Mouse (Mus musculus): ENCODE results near the gene Cacna1h. TPM values are rescaled to one million over a fixed set of nuclear protein-coding genes. Genes with fewer than 3 reads are reported as not detected.

Gene Cacna1h
- polyA plus RNA-seq, 1 experiment from 2014 or later = 3.6 TPM

DNA sequence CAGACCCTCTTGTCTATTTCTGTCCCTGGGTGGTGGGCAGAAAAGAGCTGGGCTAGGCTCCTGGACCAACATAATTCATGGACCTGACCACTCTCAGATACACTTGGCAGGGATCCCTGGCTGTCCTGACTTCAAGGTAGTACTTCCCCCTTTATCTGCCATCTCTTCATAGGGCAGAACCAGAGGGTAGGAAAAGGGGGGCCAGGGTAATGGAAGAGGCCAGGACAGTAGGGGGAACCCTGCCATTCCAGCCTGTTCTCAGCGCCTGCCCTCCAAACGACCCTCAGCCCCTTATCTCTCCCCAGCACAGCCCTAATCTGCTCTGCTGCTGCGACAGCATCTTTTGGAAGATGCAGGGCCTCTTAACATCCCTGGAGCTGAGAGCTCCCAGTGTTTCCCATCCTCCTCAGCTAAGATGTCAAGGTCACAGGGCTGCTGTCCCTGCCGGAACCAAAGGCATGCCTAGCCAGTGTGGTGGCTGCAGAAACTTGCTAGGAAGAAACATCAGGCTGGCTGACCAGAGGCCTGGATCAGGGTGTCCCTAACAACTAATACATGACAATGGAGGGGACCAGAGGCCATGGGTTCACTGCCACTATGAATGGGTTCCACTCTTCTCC, 29.9 kb upstream of the Cacna1h start:
- Histone ChIP-seq H3K36me3 (ENCODE audit: insufficient read depth) (no peaks in the 10 kb centered on the region), H3K4me2 (no peak overlapping the region), H3K4me1 (ENCODE audit: insufficient read depth) (no peaks in the 10 kb centered on the region), H3K27me3 (ENCODE audit: insufficient read depth, low read length) (no peaks in the 10 kb centered on the region), H3K27ac (ENCODE audit: low read depth) (no peak overlapping the region; the same call in 1 of the 2 replicates), H3K4me3 (ENCODE audit: low read depth, low read length) (no peak overlapping the region), H3K9me3 (ENCODE audit: low read depth, low read length) (no peaks in the 10 kb centered on the region), H3K9ac (no peak overlapping the region; the same call in 1 of the 2 replicates)
- no peak for ATAC-seq (ENCODE audit: insufficient read depth)
- DNase-seq = no peak
- TF ChIP-seq CTCF (IDR thresholded peaks at IDR 0.05; ENCODE audit: low read depth) = no peak
- WGBS = 20% methylated on average over 4 of the region's 4 CpGs

DNA sequence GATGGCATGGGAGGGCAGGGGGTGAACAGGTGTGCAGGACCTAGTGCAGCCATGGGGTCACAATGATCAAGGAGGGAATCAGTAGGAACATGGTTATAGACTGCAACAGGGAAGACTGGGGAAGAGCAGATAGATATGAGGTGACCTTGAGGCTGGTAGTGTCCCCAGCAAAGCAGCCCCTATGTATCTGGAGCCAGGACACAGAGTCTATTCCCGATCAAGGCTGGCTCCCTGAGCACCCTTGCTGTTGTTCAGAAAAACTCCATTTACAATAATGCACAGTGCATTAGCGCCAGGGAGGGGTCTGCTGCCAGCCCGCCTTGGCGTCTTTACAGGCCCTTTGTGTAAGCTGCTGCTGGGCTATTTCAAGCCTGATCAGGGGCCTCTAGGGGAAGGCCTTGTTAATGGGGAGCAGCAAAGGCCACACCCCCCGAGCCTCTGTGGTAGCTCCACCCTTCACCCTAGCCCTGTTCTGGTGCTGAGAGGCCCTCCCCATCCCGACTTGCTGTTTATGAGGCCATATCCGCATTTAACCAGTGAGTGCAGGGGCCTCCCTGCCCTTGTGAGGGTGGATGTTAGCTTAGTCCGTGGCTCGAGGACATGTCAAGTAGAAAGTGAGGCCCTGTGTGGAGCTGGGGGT, 28.8 kb upstream of the Cacna1h start:
- no peak for TF ChIP-seq CTCF (IDR thresholded peaks at IDR 0.05; ENCODE audit: low read depth)
- peak; percentile 78; the same call in 1 of the 2 replicates for ATAC-seq (ENCODE audit: insufficient read depth)
- no peaks in the 10 kb centered on the region for H3K4me1 ChIP-seq (ENCODE audit: insufficient read depth)
- no peaks in the 10 kb centered on the region for H3K9me3 ChIP-seq (ENCODE audit: low read depth, low read length)
- no peaks in the 10 kb centered on the region for H3K27me3 ChIP-seq (ENCODE audit: insufficient read depth, low read length)
- WGBS = 21% methylated on average over 9 of the region's 9 CpGs
- peak; percentile 52 for DNase-seq
- no peak overlapping the region for H3K4me2 ChIP-seq
- H3K36me3 ChIP-seq (ENCODE audit: insufficient read depth) = no peaks in the 10 kb centered on the region
- H3K4me3 ChIP-seq (ENCODE audit: low read depth, low read length) = no peak overlapping the region
- no peak overlapping the region for H3K9ac ChIP-seq
- peak overlapping the region; percentile 37; the same call in 1 of the 2 replicates for H3K27ac ChIP-seq (ENCODE audit: low read depth)

DNA sequence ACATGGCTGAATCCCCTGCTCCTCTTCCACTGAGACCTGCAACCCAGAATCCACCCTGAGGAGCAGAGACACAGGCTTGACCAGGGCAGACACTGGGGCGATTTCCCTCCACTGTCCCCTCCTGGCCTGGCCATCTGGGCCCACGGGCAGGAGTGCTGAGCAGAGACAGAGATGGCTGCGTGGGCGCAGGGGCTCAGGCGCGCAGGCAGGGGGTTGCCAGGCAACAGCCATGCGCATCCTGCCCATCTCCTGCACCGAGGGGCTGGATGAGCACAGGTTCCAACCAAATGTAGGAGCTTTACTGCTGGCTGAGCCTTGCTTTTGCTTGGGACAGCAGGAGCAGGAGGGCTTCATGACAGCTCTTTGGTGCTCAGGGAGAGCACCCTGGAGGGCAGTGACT, 23.0 kb upstream of the Cacna1h start:
- Histone ChIP-seq H3K9me3 (ENCODE audit: low read depth, low read length) (no peaks in the 10 kb centered on the region), H3K4me2 (no peak overlapping the region), H3K4me3 (ENCODE audit: low read depth, low read length) (no peak overlapping the region), H3K9ac (no peak overlapping the region), H3K27me3 (ENCODE audit: insufficient read depth, low read length) (no peaks in the 10 kb centered on the region), H3K27ac (ENCODE audit: low read depth) (no peak overlapping the region), H3K36me3 (ENCODE audit: insufficient read depth) (no peaks in the 10 kb centered on the region), H3K4me1 (ENCODE audit: insufficient read depth) (no peaks in the 10 kb centered on the region)
- DNase-seq (no peak), ATAC-seq (ENCODE audit: insufficient read depth) (no peak)
- no peak for TF ChIP-seq CTCF (IDR thresholded peaks at IDR 0.05; ENCODE audit: low read depth)
- 45% methylated on average over 8 of the region's 8 CpGs for WGBS

DNA sequence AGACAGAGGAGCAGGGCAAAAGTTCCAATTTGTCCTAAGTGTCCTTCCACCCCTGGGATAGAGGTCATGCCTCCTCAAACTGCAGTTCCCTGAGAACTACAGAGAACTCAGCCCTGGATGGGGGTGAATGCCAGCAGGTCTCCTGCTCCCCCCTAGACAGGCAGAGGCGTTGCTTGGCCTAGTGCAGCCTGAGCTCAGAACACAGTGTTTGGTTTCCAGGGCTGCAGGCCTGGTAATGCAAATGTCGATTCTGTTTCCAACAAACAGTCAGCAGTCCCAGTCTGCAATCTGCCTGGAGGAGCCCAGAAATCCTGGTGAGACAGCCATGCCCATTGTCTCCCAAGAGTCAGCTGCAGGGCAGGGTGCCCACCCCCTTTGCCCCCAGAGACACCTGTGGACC, 20.7 kb upstream of the Cacna1h start, which contains the start of gene Tekt4:
Gene Tekt4, plus strand, starts transcription at position 344 of the 400 bp plus-strand sequence.
- Histone ChIP-seq H3K4me1 (ENCODE audit: insufficient read depth) (no peaks in the 10 kb centered on the region), H3K4me2 (no peak within 1 kb of the TSS), H3K27me3 (ENCODE audit: insufficient read depth, low read length) (no peaks in the 10 kb centered on the region), H3K9me3 (ENCODE audit: low read depth, low read length) (no peaks in the 10 kb centered on the region), H3K4me3 (ENCODE audit: low read depth, low read length) (no peak within 1 kb of the TSS), H3K9ac (no peak within 1 kb of the TSS), H3K27ac (ENCODE audit: low read depth) (no peak within 1 kb of the TSS), H3K36me3 (ENCODE audit: insufficient read depth) (no peaks in the 10 kb centered on the region)
- WGBS = 32% methylated on average over 2 of the region's 2 CpGs
- no peak for TF ChIP-seq CTCF (IDR thresholded peaks at IDR 0.05; ENCODE audit: low read depth)
- ATAC-seq (ENCODE audit: insufficient read depth) (no peak), DNase-seq (no peak)

DNA sequence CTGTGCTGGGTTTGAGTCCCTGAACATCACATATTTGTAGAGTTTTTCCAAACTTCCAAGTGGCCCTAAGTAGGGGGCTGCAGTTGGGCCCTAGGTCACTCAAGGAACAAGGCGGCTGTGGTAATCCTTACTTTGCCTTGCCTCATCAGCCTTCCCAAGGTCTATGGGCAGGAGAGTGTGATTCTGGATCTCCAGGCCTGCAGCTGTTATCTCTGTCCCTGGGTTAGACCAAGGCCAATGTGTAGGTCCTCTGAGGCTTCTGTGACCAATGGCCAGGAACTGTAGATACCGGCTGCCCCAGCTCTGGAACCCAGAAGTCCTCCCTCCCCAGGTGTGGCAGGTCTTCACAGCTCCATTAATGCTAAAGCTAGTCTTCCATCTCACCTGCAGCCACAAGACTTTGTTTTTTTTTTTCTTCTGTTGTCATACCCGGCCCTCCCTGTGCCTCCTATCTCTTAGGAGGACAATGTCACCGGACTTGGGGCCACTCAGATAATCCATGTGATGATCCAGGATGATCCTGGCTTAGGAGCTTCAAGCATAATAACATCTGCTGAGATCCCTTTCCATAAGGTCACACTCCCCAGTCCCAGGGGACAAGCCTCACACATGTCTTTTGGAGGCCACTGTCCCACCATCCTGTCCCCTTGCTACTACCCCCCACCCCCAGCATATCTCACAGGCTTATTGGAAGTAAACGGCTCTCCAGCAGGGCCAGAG, 18.8 kb upstream of the Cacna1h start:
- no peak for ATAC-seq (ENCODE audit: insufficient read depth)
- Histone ChIP-seq H3K9me3 (ENCODE audit: low read depth, low read length) (no peaks in the 10 kb centered on the region), H3K4me2 (no peak overlapping the region), H3K4me1 (ENCODE audit: insufficient read depth) (no peaks in the 10 kb centered on the region), H3K4me3 (ENCODE audit: low read depth, low read length) (no peak overlapping the region), H3K9ac (no peak overlapping the region), H3K27me3 (ENCODE audit: insufficient read depth, low read length) (no peaks in the 10 kb centered on the region), H3K27ac (ENCODE audit: low read depth) (no peak overlapping the region), H3K36me3 (ENCODE audit: insufficient read depth) (no peaks in the 10 kb centered on the region)
- DNase-seq = no peak
- TF ChIP-seq CTCF (IDR thresholded peaks at IDR 0.05; ENCODE audit: low read depth) = no peak
- 67% methylated on average over 5 of the region's 5 CpGs for WGBS

DNA sequence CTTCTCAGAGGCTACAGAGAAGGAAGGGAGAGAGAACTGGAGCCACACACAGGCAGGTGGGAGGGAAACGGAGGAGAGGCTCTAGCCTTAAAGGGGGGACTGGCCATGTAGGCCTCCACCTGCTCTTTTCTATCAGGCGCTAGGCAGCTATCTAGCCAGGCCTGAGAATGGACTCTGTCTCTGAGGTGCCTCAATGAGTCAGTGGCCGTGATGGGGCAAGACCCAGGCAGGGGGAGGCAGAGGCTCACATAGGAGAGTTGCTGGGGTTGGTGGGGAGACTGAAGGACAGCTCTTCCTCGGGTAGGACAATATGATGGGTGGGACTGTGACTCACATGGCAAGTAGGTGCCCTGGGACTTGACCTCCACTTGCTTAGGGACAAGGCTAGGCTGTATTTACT, 16.7 kb upstream of the Cacna1h start:
- no peak for TF ChIP-seq CTCF (IDR thresholded peaks at IDR 0.05; ENCODE audit: low read depth)
- no peaks in the 10 kb centered on the region for H3K9me3 ChIP-seq (ENCODE audit: low read depth, low read length)
- WGBS = 54% methylated on average over 4 of the region's 4 CpGs
- no peak for ATAC-seq (ENCODE audit: insufficient read depth)
- H3K4me2 ChIP-seq = no peak overlapping the region
- no peak overlapping the region for H3K27ac ChIP-seq (ENCODE audit: low read depth)
- no peak overlapping the region for H3K9ac ChIP-seq
- no peaks in the 10 kb centered on the region for H3K27me3 ChIP-seq (ENCODE audit: insufficient read depth, low read length)
- no peak for DNase-seq
- H3K4me1 ChIP-seq (ENCODE audit: insufficient read depth) = no peaks in the 10 kb centered on the region
- H3K4me3 ChIP-seq (ENCODE audit: low read depth, low read length) = no peak overlapping the region
- H3K36me3 ChIP-seq (ENCODE audit: insufficient read depth) = no peaks in the 10 kb centered on the region

DNA sequence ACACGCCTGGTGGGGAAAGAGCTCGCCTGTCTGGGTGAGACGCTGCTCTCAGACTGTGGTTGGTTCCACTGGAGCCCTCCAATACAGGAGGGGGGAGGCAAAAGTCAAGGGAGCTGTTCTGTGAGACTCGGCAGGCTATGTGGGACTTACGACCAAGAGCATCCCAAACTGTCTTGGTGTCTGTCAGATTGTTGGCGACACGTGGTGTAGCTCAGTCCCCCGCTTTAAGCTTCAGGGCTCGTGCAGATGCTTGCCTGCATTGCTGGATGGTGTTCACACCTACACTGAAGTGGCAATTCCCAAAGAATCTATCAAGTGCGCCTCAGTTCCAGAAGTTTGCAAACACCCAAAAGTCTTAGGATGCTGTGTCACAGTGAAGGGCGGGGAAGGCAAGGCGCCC, 14.3 kb upstream of the Cacna1h start:
- TF ChIP-seq CTCF (IDR thresholded peaks at IDR 0.05; ENCODE audit: low read depth) = no peak
- Histone ChIP-seq H3K4me1 (ENCODE audit: insufficient read depth) (no peaks in the 10 kb centered on the region), H3K4me2 (no peak overlapping the region), H3K27me3 (ENCODE audit: insufficient read depth, low read length) (no peaks in the 10 kb centered on the region), H3K9me3 (ENCODE audit: low read depth, low read length) (no peaks in the 10 kb centered on the region), H3K9ac (no peak overlapping the region), H3K4me3 (ENCODE audit: low read depth, low read length) (no peak overlapping the region), H3K36me3 (ENCODE audit: insufficient read depth) (no peaks in the 10 kb centered on the region), H3K27ac (ENCODE audit: low read depth) (no peak overlapping the region)
- 61% methylated on average over 12 of the region's 12 CpGs for WGBS
- ATAC-seq (ENCODE audit: insufficient read depth) (no peak), DNase-seq (no peak)

Data from lung, embryonic 14.5 days (tissue).